Mouse (Mus musculus) lung, postnatal 25 days (tissue): ENCODE data around the gene Slc12a5.

Experiments used
- DNase-seq: peaks from one replicate; pipeline ENCODE4 v3.0.0; 2022; ENCODE audit warnings: low spot score

The Slc12a5 gene

GRCm38 (mm10) chr2:165032533-165032932 lies 71.9 kb downstream of the Slc12a5 start:
- DNase-seq = peak; percentile 7

GRCm38 (mm10) chr2:165033306-165033705 lies 72.7 kb downstream of the Slc12a5 start:
- DNase-seq = no peak

GRCm38 (mm10) chr2:165034131-165035057 lies 73.8 kb downstream of the Slc12a5 start, which contains the start of gene Ncoa5:
Gene Ncoa5 (minus strand): TSS chr2:165034867.
- DNase-seq = peak; percentile 98

- no peak for DNase-seq
Observed at GRCm38 (mm10) chr2:165035058-165035431, 74.4 kb downstream of the Slc12a5 start.

- no peak for DNase-seq
Observed at GRCm38 (mm10) chr2:165037415-165037814, 76.8 kb downstream of the Slc12a5 start.

- DNase-seq = no peak
Observed at GRCm38 (mm10) chr2:165042126-165042525, 81.5 kb downstream of the Slc12a5 start.

- DNase-seq = no peak
Observed at GRCm38 (mm10) chr2:165043090-165043636, 82.6 kb downstream of the Slc12a5 start.

GRCm38 (mm10) chr2:165043729-165044128 lies 83.1 kb downstream of the Slc12a5 start:
- no peak for DNase-seq

GRCm38 (mm10) chr2:165049044-165049443 lies 88.4 kb downstream of the Slc12a5 start:
- no peak for DNase-seq
